Mouse (Mus musculus) kidney, adult 2 months (tissue): ENCODE measurements at regions not wholly inside any gene's neighbourhood (a gene's known extent, or its start where the extent isn't known, plus 50 kb on each side); places are given as distances from the start of the nearest gene placed in this dataset.

ENCODE experiments used
- DNase-seq: peaks from one replicate; pipeline ENCODE4 v3.0.0; 2021
- H3K27ac ChIP-seq: fragments of 200-500 bp; 2 replicates; pipeline ENCODE4 v1.5.1; 2012; ENCODE audit warnings: low read depth, low read length, control low read depth, inconsistent platforms; ENCODE audit not compliant: insufficient read depth
- H3K27me3 ChIP-seq: fragments of 200-500 bp; replicated peaks from 2 replicates; pipeline ENCODE4 v1.6.1; 2012; ENCODE audit warnings: mild to moderate bottlenecking, moderate library complexity, low read length, inconsistent platforms; ENCODE audit not compliant: control insufficient read depth, insufficient read depth
- H3K36me3 ChIP-seq: fragments of 200-500 bp; 2 replicates; pipeline ENCODE4 v1.6.1; 2012; ENCODE audit warnings: mild to moderate bottlenecking, moderate library complexity, low read length, inconsistent platforms; ENCODE audit not compliant: control insufficient read depth, insufficient read depth
- H3K4me1 ChIP-seq: fragments of 200-500 bp; 2 replicates; pipeline ENCODE4 v1.6.1; 2011; ENCODE audit warnings: low read length; ENCODE audit not compliant: control insufficient read depth, insufficient read depth
- H3K4me3 ChIP-seq: fragments of 200-500 bp; 2 replicates; pipeline ENCODE4 v1.5.1; 2011; ENCODE audit warnings: mild to moderate bottlenecking, low read depth, low read length, control low read depth; ENCODE audit not compliant: insufficient read depth
- CTCF ChIP-seq: fragments of 200-500 bp; conservative IDR thresholded peaks from 2 replicates; pipeline ENCODE4 v1.5.1; 2011; ENCODE audit warnings: low read depth, mild to moderate bottlenecking, control low read depth, low read length, moderate library complexity, mixed read lengths; ENCODE audit not compliant: insufficient read depth, insufficient read length
- POLR2A ChIP-seq: fragments of 200-500 bp; IDR thresholded peaks from one replicate; pipeline ENCODE4 v1.6.1; 2011; ENCODE audit warnings: low read depth, low read length, control low read depth
- WGBS: fragments of 180-500 bp; shearing (Covaris S2); methylation state at CpG from one replicate; pipeline ENCODE4 v1.1.7; 2018; 5-methylcytosine and 5-hydroxymethylcytosine counted together

GRCm38 (mm10) chr9:85380756-85381155 is 53.6 kb upstream of the Tent5a start:
- Histone ChIP-seq H3K4me1 (peaks cover 7% of the 10 kb centered on the region; the same call in 1 of the 2 replicates), H3K27me3 (no peaks in the 10 kb centered on the region), H3K27ac (no peak overlapping the region), H3K36me3 (no peaks in the 10 kb centered on the region), H3K4me3 (no peak overlapping the region)
- TF ChIP-seq CTCF = no peak
- no peak for TF ChIP-seq POLR2A
- DNase-seq = no peak
- 86% methylated on average over 5 of the region's 5 CpGs for WGBS

GRCm38 (mm10) chr9:85379135-85379534 is 52.0 kb upstream of the Tent5a start:
- H3K4me3 ChIP-seq = no peak overlapping the region
- no peaks in the 10 kb centered on the region for H3K27me3 ChIP-seq
- H3K4me1 ChIP-seq = peaks cover 7% of the 10 kb centered on the region; the same call in 1 of the 2 replicates
- H3K27ac ChIP-seq = no peak overlapping the region
- 91% methylated on average over 2 of the region's 2 CpGs for whole genome bisulfite sequencing
- DNase-seq = no peak
- TF ChIP-seq POLR2A (no peak), CTCF (no peak)
- no peaks in the 10 kb centered on the region for H3K36me3 ChIP-seq
